Mouse (Mus musculus) stomach, postnatal 0 days (tissue): ENCODE results near the gene Palld. TPM values are rescaled to one million over a fixed set of nuclear protein-coding genes. Genes with fewer than 3 reads are reported as not detected.
A peak's percentile ranks its signal among the peaks of the same experiment; 100 is the strongest.

Source experiments
- ATAC-seq: fragments of 200-750 bp; cut with Nextera tagmentation; 2 replicates; pipeline ENCODE4 v1.8.0; 2017; ENCODE audit not compliant: low FRiP score, low TSS enrichment
- DNase-seq: peaks from one replicate; pipeline ENCODE4 v3.0.0-alpha.2; 2016; ENCODE audit warnings: low spot score
- H3K27ac ChIP-seq: fragments of 300-500 bp; sonication (generic); replicated peaks from 2 replicates; pipeline ENCODE4 v1.5.1; 2014; ENCODE audit warnings: mild to moderate bottlenecking, control low read depth
- H3K27me3 ChIP-seq: fragments of 300-500 bp; sonication (generic); 2 replicates; pipeline ENCODE4 v1.6.1; 2014; ENCODE audit warnings: low read length; ENCODE audit not compliant: control insufficient read depth, insufficient read depth
- H3K36me3 ChIP-seq: fragments of 300-500 bp; sonication (generic); 2 replicates; pipeline ENCODE4 v1.6.1; 2014; ENCODE audit warnings: low read length, mixed read lengths; ENCODE audit not compliant: control insufficient read depth, insufficient read depth
- H3K4me1 ChIP-seq: fragments of 300-500 bp; sonication (generic); replicated peaks from 2 replicates; pipeline ENCODE4 v1.6.1; 2014; ENCODE audit warnings: antibody characterized with exemption; ENCODE audit not compliant: control insufficient read depth, insufficient read depth
- H3K4me2 ChIP-seq: fragments of 300-500 bp; sonication (generic); replicated peaks from 2 replicates; pipeline ENCODE4 v1.6.1; 2014; ENCODE audit warnings: low read depth, mild to moderate bottlenecking, control low read depth, moderate library complexity
- H3K4me3 ChIP-seq: fragments of 300-500 bp; sonication (generic); 2 replicates; pipeline ENCODE4 v1.5.1; 2014; ENCODE audit warnings: low read depth, low read length, control low read depth
- H3K9ac ChIP-seq: fragments of 300-500 bp; sonication (generic); 2 replicates; pipeline ENCODE4 v1.6.1; 2014; ENCODE audit warnings: mild to moderate bottlenecking, low read length, control low read depth, mixed read lengths
- H3K9me3 ChIP-seq: fragments of 300-500 bp; sonication (generic); 2 replicates; pipeline ENCODE4 v1.6.1; 2016; ENCODE audit warnings: low read length; ENCODE audit not compliant: control insufficient read depth
- CTCF ChIP-seq: IDR thresholded peaks from 2 replicates; pipeline ENCODE4 v1.5.1; 2016; ENCODE audit warnings: antibody characterized with exemption, low read depth, mild to moderate bottlenecking, moderate library complexity
- EP300 ChIP-seq: optimal IDR thresholded peaks from 2 replicates; pipeline ENCODE3; 2016; ENCODE audit warnings: antibody characterized with exemption
- WGBS: fragments of 180-500 bp; shearing (Covaris S2); extraction: QIAGEN DNeasy Blood & Tissue Kit; methylation state at CpG from one replicate; pipeline ENCODE4 v1.1.7; 2014; 5-methylcytosine and 5-hydroxymethylcytosine counted together
- polyA plus RNA-seq: library from polyadenylated mRNA; unstranded; fragments of >200 nt; fragmentation: Nextera tagmentation; extraction: Ambion mirVana; gene quantifications from 2 replicates; pipeline ENCODE4 v1.2.1, GENCODE M21; 2015

The Palld gene
- polyA plus RNA-seq, 1 experiment from 2014 or later = 71.0 TPM

- Histone ChIP-seq H3K4me1 (0 out of 2 replicates have a peak, but pooled peaks cover 3% of the 10 kb centered on the region), H3K27me3 (no peaks in the 10 kb centered on the region), H3K4me3 (no peak overlapping the region), H3K9ac (no peak overlapping the region), H3K9me3 (no peaks in the 10 kb centered on the region), H3K4me2 (no peak overlapping the region), H3K36me3 (no peaks in the 10 kb centered on the region), H3K27ac (no peak overlapping the region)
- ATAC-seq (no peak), DNase-seq (no peak)
- TF ChIP-seq EP300 (no peak), CTCF (no peak)
- 78% methylated on average over 3 of the region's 3 CpGs for WGBS
These were observed 316.0 kb downstream of the Palld start for GRCm38 (mm10) chr8:61586529-61586928.

- WGBS = 67% methylated on average over 3 of the region's 3 CpGs
These were observed 316.7 kb downstream of the Palld start for GRCm38 (mm10) chr8:61585746-61586145.

GRCm38 (mm10) chr8:61584714-61585383 lies 317.6 kb downstream of the Palld start:
- no peak overlapping the region for H3K9ac ChIP-seq
- H3K4me3 ChIP-seq = no peak overlapping the region
- H3K9me3 ChIP-seq = no peaks in the 10 kb centered on the region
- peak; percentile 51 for ATAC-seq
- no peaks in the 10 kb centered on the region for H3K27me3 ChIP-seq
- 0 out of 2 replicates have a peak overlapping the region, but pooled peaks have one; percentile 13 for H3K27ac ChIP-seq
- H3K36me3 ChIP-seq = no peaks in the 10 kb centered on the region
- DNase-seq = no peak
- no peak overlapping the region for H3K4me2 ChIP-seq
- 59% methylated on average over 5 of the region's 5 CpGs for WGBS
- H3K4me1 ChIP-seq = 0 out of 2 replicates have a peak, but pooled peaks cover 3% of the 10 kb centered on the region
- no peak for TF ChIP-seq CTCF
- no peak for TF ChIP-seq EP300

More at GRCm38 (mm10) chr8:61585746-61586145, 316.7 kb downstream of the Palld start:
- H3K4me2 ChIP-seq = no peak overlapping the region
- ATAC-seq = no peak
- H3K9ac ChIP-seq = no peak overlapping the region
- no peaks in the 10 kb centered on the region for H3K9me3 ChIP-seq
- no peak for TF ChIP-seq CTCF
- no peak for TF ChIP-seq EP300
- no peak for DNase-seq
- 0 out of 2 replicates have a peak, but pooled peaks cover 3% of the 10 kb centered on the region for H3K4me1 ChIP-seq
- H3K36me3 ChIP-seq = no peaks in the 10 kb centered on the region
- no peak overlapping the region for H3K27ac ChIP-seq
- no peaks in the 10 kb centered on the region for H3K27me3 ChIP-seq
- no peak overlapping the region for H3K4me3 ChIP-seq

- H3K4me1 ChIP-seq = 0 out of 2 replicates have a peak, but pooled peaks cover 3% of the 10 kb centered on the region
- WGBS = 53% methylated on average over 8 of the region's 8 CpGs
- H3K27ac ChIP-seq = no peak overlapping the region
- H3K9me3 ChIP-seq = no peaks in the 10 kb centered on the region
- no peaks in the 10 kb centered on the region for H3K27me3 ChIP-seq
- TF ChIP-seq EP300 (no peak), CTCF (no peak)
- no peak overlapping the region for H3K9ac ChIP-seq
- H3K4me2 ChIP-seq = no peak overlapping the region
- H3K36me3 ChIP-seq = no peaks in the 10 kb centered on the region
- H3K4me3 ChIP-seq = no peak overlapping the region
- DNase-seq = no peak
- ATAC-seq = no peak
These were observed 319.9 kb downstream of the Palld start for GRCm38 (mm10) chr8:61582547-61582946.

GRCm38 (mm10) chr8:61581259-61581658 lies 321.2 kb downstream of the Palld start:
- no peak for ATAC-seq
- Histone ChIP-seq H3K9ac (no peak overlapping the region), H3K4me1 (0 out of 2 replicates have a peak, but pooled peaks cover 3% of the 10 kb centered on the region), H3K36me3 (no peaks in the 10 kb centered on the region), H3K4me3 (no peak overlapping the region), H3K9me3 (no peaks in the 10 kb centered on the region), H3K4me2 (no peak overlapping the region), H3K27me3 (no peaks in the 10 kb centered on the region), H3K27ac (no peak overlapping the region)
- 82% methylated on average over 5 of the region's 5 CpGs for WGBS
- TF ChIP-seq CTCF (no peak), EP300 (no peak)
- no peak for DNase-seq

- Histone ChIP-seq H3K4me3 (no peak overlapping the region), H3K27ac (no peak overlapping the region), H3K4me1 (no peaks in the 10 kb centered on the region; the same call in 1 of the 2 replicates), H3K27me3 (no peaks in the 10 kb centered on the region), H3K9me3 (no peaks in the 10 kb centered on the region), H3K36me3 (no peaks in the 10 kb centered on the region), H3K9ac (no peak overlapping the region), H3K4me2 (no peak overlapping the region)
- DNase-seq = no peak
- no peak for ATAC-seq
- WGBS = 64% methylated on average over 4 of the region's 4 CpGs
- TF ChIP-seq CTCF = no peak
- no peak for TF ChIP-seq EP300
These were observed 322.7 kb downstream of the Palld start for GRCm38 (mm10) chr8:61579831-61580230.
